Mouse (Mus musculus) kidney, adult 2 months (tissue): ENCODE data around the gene Saysd1.

Source experiments
- CTCF ChIP-seq: fragments of 200-500 bp; conservative IDR thresholded peaks from 2 replicates; pipeline ENCODE4 v1.5.1; 2011; ENCODE audit warnings: low read depth, mild to moderate bottlenecking, control low read depth, low read length, moderate library complexity, mixed read lengths; ENCODE audit not compliant: insufficient read depth, insufficient read length
- POLR2A ChIP-seq: fragments of 200-500 bp; IDR thresholded peaks from one replicate; pipeline ENCODE4 v1.6.1; 2011; ENCODE audit warnings: low read depth, low read length, control low read depth

DNA sequence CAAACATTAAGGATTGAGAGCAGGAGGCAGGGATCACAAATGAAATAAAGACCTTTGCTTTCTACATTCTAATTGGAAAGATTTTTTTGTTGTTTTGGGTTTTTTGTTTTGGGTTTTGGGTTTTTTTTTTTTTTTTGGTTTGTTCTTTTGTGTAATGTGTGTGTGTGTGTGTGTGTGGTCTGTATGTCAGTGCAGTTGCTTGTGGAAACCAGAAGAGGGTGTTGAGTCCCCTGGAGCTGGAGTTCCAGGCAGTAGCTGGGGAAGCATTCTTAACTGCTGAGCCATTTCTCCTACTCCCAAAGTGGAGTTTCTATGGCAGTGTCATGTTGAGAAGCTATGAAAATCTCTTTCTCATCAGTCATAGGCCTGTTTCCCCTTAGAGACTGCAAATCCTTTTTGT, 54.0 kb downstream of the Saysd1 start:
- TF ChIP-seq CTCF (no peak), POLR2A (no peak)
